Mouse (Mus musculus) testis, postnatal 14 days (tissue): Measurements from ENCODE around the gene Decr2.
"Not testable (repeated sequence)": the region's sequence is repeated elsewhere in the genome, so short reads cannot be mapped to it uniquely, and the experiment has no call there.

Experiments used
- DNase-seq: peaks from one replicate; pipeline ENCODE4 v3.0.0; 2021; ENCODE audit warnings: low spot score

Decr2 gene

DNA sequence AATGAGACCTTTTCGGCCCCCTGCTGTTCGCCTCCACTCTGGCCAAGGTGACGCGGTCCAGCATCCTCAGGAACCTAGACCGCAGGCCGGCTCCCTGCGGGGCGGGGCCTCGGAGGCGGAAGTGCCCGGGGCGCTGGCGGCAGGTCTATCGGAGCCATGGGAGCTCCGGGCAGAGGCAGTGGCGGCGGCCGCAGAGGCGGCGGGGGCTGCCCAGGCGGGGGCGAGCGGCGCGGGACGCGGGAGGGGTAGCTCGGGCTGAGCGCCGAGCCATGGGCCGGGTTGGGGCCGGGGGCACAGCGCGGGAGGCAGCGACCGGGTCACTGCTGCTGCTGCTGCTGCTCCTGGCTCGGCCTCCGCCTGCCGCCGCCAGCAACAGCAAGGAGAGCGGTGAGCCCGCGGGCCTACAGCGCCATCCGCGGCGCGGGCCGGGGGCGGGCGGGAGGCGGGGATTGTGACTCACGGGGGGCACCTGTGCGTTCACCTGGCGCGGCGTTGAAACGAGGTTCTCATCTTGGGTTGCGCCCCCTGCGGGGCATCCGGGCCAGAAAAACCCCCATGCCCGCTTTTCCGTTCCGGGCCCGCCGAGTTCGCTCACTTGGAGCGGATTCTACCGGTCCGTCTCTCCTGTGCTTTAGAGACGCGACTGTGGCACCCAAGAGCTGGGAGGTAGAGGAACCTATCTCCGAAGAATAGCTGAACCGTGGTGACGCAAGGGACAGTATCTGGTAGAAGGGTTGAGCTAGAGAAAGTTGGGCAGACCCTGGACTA is 23.2 kb upstream of the Decr2 start, which contains the start of gene Tmem8:
Gene Tmem8, plus strand, starts transcription at position 119 of the 768 bp plus-strand sequence.
- DNase-seq = peak; percentile 81

DNA sequence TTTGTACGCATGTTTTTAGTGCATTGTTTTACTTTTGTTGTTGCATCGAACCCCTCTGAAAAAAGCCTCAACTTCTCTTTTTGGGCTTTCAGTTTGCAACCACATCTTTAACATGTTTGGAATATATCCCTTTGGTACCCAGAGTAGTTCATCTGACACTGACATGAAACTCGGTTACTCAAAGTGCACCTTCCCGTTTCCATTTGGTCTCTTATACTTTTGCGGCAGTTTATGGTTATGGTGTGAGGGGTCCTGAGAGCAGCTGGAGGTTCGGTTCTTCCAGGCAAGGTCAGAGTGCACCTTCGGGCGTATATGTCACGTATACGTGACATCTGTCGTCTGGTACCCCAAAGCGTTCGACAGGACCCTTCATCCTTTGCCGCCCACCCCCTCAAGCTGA is 22.6 kb upstream of the Decr2 start:
- DNase-seq = no peak

DNA sequence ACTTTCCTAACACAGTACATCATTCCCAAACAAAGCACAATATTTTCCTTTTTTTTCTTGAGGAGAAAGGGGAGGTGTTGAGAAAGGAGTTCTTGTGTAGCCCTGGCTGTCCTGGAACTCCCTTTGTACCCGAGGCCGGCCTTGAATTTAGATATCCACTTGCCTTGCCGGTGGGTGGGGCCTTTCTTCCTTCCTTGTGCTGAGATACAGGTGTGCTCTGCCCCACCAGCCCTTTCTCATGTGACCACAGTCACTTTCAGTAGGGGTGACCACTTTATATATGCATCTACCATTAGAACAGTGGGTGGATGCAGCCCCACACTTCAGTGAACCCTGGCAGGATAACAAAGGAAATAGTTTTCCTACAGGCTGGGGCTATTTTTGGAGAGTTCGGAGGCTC is 21.6 kb upstream of the Decr2 start:
- no peak for DNase-seq

DNA sequence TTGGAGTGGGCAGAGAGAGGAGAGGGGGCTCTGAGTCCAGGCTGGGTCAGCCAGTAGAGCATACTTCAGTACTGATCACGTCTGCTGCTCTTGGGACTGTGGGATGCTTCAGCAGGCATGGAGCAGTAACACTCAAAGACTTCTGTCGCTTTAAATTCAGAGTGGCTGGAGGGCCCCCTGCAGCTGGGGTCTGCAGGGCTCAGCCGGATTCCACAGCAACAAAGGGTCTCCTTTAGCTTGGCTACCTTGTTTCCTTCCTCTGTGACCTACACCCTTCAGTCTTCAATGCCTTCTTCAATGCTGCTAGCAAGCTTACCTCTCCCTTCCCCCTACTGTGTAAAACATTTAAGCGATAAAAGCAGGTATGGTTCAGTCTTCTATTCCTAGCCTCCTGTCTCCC is 20.9 kb upstream of the Decr2 start:
- DNase-seq = no peak

DNA sequence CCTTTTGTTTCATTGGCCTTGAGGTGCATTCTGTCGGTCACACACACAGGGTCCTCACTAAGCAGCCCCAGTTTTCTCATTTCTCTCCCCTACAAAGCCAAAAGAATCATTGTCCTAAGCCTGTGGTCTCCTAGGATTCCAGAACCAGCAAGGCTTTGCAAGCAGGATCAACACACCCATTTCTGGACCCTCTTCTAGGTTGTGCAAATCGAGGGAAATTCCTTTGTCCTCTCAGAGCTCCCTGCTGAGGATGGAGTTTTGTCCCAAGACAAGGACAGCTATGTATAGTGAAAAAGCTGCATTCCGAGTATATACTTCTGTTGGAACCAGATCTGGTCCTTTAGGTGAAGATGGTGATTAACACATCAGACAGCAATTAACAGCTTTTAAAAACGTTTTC is 20.0 kb upstream of the Decr2 start:
- no peak for DNase-seq

DNA sequence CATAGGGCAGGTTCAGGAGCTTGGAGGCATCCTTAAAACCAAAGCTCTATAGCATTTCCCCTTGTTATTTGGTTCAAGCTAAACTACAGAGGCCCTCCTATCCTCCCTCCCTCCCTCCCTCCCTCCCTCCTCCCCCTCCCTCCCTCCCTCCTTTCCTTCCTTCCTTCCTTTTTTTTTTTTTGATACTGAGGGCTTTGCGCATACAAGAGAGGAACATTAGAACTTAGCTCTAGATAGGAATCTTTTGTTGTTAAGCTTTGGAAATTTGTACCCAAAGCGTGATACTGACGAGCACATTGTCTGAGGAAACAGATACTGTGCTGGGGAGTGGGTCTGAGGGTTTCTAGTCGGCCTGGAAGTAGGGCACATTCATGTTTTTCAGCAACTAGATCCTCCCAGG is 15.5 kb upstream of the Decr2 start:
- DNase-seq = no peak

DNA sequence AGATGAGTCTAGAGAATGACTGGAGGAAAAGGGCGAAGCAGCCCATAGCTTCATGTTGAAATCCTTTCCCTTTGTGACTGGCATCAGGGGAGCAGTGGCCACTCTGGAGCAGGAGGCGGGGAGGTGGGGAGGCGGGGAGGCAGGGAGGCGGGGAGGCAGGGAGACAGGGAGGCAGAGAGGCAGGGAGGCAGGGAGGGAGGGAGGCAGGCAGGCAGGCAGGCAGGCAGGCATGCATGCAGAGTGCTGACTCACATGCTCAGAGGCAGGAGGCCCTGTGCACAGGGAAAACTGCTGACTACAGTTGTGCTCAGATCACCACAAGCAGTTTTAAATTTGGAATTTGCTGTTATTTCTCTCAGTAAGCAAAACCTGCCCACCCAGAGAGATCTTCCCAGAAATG is 11.3 kb upstream of the Decr2 start:
- no peak for DNase-seq

DNA sequence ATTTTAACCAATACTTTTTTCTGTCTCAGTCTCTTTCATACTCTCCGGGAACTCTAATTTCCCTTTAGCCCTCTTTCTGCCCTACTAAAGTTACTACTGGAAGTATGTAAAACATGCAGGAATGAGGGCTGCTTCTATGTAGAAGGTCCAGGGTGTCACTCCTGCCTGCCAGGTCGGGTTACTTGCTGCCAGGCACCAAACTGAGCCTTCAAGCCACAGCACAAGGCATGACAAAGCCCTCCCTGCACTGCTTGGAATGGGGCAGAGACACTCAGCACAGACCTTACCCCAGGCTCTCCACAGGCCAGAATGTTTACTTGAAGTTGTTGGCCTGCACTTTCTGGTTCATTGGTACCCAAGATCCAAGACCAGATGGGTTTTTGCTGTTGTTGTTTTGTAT is 10.0 kb upstream of the Decr2 start:
- DNase-seq = no peak

DNA sequence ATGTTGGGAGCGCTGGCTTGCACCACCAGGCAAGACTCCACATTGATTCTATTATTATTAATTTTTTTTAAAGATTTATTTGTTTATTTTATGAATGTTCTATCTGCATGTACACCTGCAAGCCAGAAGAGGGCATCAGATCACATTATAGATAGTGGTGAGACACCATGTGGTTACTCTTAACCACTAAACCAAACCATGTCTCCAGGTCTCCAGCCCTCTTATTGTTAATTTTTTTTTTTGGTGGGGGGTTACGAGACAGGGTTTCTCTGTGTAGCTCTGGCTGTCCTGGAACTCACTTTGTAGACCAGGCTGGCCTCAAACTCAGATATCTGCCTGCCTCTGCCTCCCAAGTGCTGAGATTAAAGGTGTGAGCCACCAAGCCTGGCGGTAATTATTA is 9.2 kb upstream of the Decr2 start:
- not testable (repeated sequence) for DNase-seq

DNA sequence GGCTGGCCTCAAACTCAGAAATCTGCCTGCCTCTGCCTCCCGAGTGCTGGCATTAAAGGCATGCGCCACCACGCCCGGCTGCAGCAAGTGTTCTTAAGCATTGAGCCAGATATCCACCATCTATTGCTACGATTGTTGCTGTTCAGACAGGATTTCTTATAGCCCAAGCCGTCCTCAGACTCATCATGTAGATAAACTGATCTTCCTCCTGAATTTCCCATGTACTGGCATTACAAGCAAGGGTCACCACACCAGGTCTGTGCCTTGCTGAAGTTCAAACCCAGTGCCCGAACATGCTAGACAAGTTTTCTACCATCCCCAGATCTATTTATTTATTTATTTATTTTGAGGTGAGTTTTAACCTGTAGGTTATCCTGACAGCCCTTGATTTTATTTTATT is 8.3 kb upstream of the Decr2 start:
- no peak for DNase-seq

DNA sequence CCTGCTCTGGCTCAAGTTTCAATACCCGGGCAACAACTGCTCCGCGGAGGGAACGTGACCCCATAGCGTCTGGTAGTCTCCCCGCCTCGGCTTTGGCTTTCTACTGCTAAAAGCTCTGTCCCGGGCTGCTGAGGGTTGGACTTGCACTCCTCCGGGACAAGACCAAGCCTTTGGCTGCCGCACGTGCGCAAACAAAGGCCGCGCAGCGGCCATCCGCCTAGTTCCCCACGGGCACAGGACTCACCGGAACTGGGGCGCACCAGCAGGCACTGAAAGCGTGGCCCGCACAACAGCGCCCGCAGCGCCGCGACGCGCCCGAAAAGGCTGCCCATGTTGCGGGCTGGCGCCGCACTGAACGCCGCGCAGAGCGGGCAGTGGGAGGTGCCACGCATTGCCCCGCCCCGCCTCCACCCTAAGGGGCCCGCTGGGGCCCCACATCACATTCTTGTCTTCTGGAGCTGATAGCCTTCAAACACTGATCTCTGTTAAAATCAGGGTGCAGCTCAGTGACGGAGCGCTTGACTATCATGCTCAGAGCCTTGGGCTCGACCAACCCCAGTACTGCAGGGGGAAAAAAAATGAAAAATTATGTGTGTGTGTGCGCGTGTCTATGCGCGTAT is 5.1 kb upstream of the Decr2 start, which contains the start of gene Nme4:
Gene Nme4, minus strand, starts transcription at position 482 of the 620 bp plus-strand sequence.
- peak; percentile 51 for DNase-seq

DNA sequence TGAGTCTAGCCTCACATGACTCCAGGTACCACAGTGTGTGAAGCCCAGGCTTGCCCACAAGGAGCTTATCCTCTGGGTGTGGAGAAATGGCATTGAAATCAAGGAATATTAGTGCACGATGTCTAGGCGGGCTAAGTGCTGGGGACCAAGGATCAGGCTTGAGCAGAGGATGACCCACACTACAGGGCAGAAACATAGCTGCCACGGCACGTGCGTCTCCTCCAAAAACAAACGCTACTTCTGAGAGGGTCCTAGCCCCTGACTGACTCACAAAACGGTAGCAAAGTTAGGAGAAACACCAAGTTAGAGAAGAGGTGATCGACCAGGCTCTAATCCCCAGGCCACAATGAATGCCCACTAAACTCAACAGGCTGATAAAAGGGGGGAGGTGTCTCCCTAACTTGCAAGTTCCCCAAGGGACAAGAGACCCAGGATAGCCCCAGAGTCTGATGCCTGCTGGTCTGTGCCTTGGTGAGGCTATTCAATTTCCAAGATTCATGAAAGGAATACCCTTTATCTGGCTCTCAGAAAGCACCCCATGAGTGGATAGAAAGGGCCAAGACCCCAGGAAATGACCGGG is 4.5 kb upstream of the Decr2 start:
- DNase-seq = no peak

DNA sequence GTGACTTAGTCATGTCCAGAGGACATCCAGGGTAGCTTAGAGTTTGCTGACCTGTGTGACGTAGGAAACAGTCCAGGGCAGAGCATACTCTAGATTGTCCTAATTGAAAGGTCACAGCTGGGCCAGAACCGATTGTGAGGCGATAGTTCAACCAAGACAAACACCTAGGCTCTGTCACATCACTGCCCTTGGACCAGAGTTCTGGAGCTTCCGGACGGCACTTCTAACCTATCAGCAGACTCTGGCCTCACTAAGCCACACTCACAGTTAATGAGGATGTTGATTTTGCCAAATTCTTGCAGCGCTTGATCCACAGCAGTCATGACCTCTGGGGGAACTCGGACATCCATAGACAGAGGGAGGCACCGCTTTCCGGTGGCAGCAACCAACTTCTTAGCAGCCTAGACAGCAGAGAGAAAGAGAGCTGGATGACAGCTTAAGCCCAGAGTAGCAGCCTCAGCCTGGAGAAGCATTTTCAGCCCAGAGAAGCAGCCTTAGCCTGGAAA is 3.0 kb downstream of the Decr2 start:
- DNase-seq = no peak

DNA sequence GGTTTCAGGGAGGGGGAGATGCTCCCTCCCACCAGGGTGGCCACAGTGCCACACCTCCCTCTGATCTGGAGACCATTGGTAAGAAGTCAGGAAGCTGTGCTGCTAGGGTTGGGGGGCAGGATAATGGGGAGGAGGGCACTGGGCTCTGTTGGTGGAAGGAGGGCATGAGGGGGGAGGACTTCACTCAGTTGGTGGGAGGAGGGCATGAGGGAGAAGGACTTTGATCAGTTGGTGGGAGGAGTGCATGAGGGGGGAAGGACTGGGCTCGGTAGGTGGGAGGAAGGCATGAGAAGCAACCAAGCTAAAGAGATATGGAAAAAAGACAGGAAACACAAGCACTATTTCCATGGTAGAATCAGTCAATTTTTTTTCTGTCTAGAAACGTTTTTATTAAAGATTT is 9.3 kb downstream of the Decr2 start:
- no peak for DNase-seq

DNA sequence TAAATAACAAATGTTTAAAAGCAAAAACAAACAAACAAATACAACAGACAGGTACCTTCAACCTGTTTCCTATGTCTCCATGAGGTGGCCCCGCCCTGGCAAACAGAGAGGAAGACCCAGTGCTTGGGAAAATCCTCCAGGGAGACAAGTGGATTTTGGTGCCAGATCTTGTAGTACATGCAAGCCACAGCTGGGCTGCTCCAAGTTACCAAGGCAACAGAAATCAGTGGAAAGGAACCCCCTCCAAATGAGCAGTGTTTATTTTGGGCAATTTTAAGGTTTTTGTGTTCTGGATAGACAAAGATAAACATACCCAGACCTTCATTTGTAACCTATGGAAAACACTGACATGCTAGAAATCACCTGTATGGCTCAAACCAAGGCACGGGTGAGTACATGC is 11.3 kb downstream of the Decr2 start:
- no peak for DNase-seq

DNA sequence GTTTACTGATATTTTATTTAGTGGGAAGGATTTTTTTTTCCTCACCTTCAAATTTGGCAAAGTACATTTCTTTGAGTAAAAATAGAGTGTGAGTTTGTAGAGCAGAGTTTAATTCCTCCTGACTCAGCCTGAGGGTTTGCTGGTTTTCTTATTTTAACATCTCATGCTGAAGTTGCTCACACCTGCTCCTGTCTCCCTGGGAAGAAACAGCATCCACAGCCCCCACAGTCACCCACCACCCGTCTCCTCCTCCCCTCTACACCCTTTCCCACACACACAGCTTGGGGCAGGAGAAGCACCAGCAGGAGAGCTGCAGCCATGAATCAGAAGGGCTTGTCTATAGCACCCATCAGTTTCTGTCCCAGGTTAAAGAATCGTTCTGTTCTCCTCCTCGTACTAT is 14.9 kb downstream of the Decr2 start:
- DNase-seq = no peak

DNA sequence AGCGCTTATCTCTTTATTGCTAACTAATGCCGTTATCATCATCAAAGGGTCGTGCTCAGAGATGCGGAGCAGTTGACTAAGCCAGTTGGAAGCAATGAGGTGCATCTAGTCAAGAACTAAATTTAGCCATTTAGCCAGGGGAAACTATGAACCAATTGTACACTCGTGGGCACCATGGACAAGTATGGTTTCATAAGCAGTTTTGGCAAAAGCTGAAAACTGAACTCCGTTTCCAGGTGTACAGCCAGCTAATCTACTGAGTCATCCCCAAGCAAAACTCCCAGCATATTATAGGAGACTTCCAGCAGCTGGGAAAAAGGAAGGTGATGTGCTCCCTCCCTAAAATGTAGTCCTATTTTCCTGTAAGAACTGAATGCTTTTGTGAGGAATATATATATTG is 20.0 kb downstream of the Decr2 start:
- no peak for DNase-seq

DNA sequence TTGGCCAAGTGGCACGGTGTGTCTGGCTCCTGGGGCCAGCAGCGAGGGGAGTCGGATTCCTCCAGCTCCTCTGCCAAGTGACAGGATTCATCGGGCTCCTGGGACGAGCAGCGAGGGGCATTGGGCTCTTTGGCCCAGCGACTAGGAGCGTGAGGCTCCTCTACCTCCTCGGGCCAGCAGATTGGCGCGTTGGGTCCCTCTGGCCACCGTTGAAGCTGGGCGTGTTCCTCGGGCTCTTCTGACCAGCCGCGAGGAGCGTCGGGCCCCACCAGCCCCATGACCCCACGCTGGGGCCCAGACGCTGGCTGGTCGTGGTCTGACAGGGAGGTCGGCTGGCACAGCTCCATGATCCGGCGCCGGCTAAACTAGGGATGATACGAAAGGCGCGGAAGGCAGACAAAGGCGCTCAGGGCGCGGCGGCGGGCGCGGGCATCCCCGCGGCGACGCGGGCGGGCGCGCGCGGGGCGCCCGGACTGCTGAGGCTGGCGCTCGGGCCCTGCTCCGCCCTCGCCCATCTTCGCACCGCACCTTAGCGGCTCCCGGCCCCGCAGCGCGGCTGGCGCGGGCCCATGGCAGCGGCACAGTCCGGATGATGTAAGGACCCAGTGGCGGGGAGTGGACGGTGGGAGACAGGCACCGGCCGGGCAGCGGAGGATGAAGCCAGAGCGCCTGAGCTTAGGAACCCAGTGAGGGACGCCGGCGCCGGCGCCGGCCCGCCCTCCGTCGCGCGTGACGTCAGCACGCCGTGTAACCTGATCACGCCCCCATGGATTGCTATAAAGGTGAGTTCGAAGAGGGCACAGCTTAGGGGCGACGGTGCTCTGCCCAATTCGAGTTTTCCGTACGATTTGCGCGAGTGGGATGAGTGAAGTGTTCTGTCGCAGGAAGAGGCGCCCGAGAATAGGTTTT is 21.1 kb downstream of the Decr2 start, which contains the start of gene Rab11fip3:
Gene Rab11fip3, minus strand, starts transcription at position 725 of the 909 bp plus-strand sequence.
- DNase-seq = peak; percentile 83

DNA sequence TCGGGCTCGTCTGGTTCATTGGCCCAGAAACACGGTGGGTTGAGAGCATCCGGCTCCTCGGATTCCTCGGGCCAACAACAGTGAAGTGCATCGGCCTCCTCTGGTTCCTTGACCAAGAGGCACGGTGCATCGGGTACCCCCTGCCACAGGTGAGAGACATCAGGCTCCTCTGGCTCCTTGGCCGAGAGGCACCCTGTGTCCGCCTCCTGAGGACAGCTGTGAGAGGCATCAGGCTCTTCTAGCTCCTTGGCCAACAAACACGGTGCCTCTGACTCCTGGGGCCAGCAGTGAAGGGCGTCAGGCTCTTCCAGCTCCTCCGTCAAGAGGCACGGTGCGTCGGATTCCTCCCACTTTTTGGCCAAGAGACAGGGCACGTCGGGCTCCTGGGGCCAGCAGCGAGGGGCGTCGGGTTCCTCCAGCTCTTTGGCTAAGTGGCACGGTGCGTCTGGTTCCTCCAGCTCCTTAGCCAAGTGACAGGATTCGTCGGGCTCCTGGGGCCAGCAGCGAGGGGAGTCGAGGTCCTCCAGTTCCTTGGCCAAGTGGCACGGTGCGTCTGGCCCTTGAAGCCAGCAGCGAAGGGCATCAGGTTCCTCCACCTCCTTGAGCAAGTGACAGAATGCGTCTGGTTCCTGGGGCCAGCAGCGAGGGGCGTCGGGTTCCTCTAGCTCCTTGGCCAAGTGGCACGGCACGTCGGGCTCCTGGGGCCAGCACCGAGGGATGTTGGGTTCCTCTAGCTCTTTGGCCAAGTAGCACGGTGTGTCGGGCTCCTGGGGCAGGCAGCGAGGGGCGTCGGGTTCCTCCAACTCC is 21.9 kb downstream of the Decr2 start:
- peak; percentile 19 for DNase-seq

DNA sequence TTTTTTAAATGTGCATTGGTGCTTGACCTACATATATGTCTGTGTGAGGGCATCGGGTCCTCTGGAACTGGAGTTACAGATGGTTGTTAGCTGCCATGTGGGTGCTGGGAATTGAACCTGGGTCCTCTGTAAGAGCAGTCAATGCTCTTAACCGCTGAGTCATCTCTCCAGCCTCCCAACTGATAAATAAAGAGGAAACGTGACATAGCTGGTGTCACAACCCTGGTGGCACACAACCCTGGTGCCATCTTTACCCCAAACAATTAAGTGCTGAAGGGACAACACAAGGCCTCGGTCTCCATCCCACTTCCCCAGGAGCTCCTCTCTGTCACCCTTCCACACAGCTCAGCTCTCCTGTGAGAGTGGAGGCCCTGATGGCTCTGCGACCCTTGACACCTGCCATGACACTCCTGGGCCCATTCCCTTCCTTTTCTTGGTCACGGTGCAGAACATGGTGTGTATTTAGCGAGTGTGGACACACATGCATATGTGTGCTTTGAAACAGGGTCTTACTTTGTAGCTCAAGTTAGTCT is 23.6 kb downstream of the Decr2 start:
- DNase-seq = no peak

DNA sequence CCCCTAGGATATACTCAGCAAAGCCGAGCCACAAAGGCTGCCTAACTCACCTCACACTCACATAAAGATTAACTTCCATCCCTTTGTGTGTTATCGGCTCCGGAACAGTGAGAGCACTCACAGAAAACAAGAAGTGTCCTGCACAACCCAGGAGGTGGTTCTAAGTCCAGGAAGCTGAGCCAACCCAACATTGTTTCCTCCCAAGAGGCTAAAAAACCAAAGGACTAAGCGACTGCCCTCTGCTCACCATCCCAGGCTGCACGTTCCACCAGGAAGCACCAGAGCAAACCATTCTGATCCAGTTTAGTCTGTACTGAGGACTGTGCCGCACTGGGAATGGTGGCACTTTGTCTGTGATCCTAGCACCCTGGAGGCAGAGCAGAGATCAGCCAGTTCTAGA is 25.2 kb downstream of the Decr2 start:
- DNase-seq = no peak
